Mouse (Mus musculus) mouse trophoblast stem cell (cell line): ENCODE measurements around the gene BC117090.
"Not testable (repeated sequence)": the region's sequence is repeated elsewhere in the genome, so short reads cannot be mapped to it uniquely, and the experiment has no call there.

ENCODE experiments used
- in situ Hi-C, 2 experiments: fragments of 300-500 bp; cut with MseI, MboI; formaldehyde crosslinking; loops; 2 replicates in 1 of 2; 3 replicates in 1 of 2; pipeline ENCODE4 v1.15.1; 2025

The BC117090 gene

DNA sequence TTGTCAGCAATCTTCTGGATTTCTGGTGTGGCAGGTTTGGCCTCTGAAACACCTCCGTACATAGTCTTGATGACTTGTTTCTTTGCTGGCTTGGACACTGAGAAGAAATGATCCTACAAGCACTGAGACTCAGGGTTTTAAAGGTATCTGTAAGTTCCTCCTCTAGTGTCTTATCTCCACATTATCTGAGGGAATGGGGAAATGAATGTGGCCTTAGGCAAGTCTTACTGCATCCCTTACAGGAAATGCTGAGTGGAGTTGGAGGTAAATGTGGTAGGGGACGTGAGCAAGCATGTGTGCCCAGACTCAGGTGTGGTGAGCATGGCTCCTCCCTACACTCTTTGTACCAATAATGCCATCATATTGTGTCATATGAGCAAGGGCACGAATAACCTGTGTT lies at the start of gene BC117090:
Gene BC117090, minus strand, starts transcription at position 101 of the 400 bp plus-strand sequence.
- in situ Hi-C loops, result no loop called here

- in situ Hi-C loops, result not testable (repeated sequence)
Observed at GRCm38 (mm10) chr16:36367648-36368047, 33.5 kb upstream of the BC117090 start, which contains the start of gene BC100530. Gene BC100530 (minus strand): TSS chr16:36367748.

GRCm38 (mm10) chr16:36337171-36337570 lies 3.0 kb upstream of the BC117090 start:
- in situ Hi-C loops, result no loop called here

- in situ Hi-C loops, result no loop called here
Observed at GRCm38 (mm10) chr16:36319286-36319685, 14.8 kb downstream of the BC117090 start.

- in situ Hi-C loops, result not testable (repeated sequence)
Observed at GRCm38 (mm10) chr16:36316111-36316510, 18.0 kb downstream of the BC117090 start.

- in situ Hi-C loops, result no loop called here
Observed at GRCm38 (mm10) chr16:36307631-36308030, 26.5 kb downstream of the BC117090 start.

- in situ Hi-C loops, result no loop called here
Observed at GRCm38 (mm10) chr16:36289140-36289539, 45.0 kb downstream of the BC117090 start.

- in situ Hi-C loops, result not testable (repeated sequence)
Observed at GRCm38 (mm10) chr16:36276796-36277195, 57.3 kb downstream of the BC117090 start, which contains the start of gene Stfa1. Gene Stfa1 (plus strand): TSS chr16:36276951.
